Mouse (Mus musculus) retina, embryonic 14.5 days (tissue): ENCODE data around the gene Zbtb7b.
"Not testable (repeated sequence)": the region's sequence is repeated elsewhere in the genome, so short reads cannot be mapped to it uniquely, and the experiment has no call there.

Source experiments
- DNase-seq: peaks from one replicate; pipeline ENCODE4 v3.0.0-alpha.2; 2015; ENCODE audit warnings: low spot score

Zbtb7b gene

DNA sequence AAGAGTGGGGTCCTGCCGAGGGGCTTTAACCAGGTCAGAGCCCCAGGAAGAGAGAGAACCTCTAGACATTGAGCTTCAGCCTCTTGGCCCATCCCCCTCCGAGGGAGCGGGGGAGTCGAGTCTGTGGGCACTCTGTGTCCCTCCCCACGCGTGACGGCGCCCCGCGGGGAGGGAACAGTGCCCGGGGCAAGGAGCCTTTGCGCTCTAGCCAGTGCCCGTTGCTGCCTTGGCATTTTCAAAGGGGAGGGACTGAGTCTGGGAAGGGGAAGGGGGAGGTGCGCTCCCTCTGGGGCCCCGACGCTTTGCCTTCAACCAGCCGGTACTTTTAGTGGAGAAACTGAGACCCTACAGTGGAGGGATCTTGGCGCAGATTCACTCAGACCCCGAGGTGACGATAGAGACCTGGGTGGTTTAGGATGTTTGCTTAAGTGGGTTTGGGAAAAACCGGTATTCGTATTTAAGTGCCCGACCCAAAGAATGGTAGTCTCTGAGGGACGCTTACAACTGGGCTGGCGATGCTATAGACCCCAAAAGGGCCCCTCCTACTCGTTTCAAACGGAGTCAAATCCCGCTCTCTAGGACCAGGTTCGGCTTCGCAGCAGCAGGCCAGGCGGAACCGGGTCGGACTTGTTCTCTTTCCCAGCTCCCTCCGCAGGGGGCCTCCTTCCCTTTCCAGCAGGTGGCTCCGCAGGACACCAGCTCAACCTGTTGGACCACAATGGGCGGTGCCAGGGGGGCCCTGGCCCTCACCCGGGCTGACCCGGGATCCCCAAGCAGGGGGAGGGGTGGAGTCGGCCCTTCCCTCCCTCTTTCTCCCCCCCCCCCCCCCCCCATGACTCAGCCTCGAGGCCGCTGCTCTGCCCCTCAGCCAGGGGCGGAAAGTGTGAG, at the start of gene Zbtb7b:
TSS of gene Zbtb7b (minus strand) at position 771 of the 888 bp plus-strand sequence.
- DNase-seq = peak; percentile 73

DNA sequence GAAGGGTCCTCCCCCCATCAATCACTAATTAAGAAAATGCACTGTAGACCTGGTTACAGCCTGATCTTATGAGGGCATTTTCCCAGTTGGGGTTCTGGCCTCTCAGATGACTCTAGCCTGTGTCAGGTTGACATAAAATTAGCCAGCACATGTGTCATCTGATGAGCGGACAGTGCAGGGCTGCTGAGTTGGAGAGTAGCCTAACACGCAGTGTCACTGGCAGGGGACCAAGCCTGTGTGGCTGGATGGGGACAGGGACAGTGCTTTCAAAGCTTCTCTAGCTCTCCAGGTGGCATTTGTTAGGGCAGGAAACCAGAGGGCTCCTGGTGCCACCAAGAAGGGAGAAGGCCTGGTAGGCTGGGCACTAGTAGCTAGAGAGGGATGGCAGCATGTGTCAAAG, 46.1 kb upstream of the Zbtb7b start:
- DNase-seq = no peak

DNA sequence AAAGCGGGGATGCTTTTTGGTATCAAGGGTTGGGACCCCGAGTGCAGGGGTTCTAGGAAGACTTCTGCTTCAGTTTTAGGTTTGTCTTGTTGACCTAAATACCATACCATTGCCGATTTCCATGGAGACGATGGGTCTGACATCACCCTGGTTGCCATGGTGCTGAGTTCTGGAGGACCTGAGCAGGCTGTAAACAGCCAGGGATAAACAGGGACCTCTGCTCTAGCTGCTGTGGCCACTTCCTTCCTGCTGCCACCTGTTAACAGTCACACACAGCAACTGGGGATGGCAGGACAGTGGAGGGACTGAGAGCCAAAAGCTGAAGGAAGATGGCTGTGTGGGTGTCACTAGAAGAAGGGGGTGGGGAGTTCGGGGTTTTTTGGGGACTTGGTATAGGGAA, 42.7 kb upstream of the Zbtb7b start:
- DNase-seq = peak; percentile 60

DNA sequence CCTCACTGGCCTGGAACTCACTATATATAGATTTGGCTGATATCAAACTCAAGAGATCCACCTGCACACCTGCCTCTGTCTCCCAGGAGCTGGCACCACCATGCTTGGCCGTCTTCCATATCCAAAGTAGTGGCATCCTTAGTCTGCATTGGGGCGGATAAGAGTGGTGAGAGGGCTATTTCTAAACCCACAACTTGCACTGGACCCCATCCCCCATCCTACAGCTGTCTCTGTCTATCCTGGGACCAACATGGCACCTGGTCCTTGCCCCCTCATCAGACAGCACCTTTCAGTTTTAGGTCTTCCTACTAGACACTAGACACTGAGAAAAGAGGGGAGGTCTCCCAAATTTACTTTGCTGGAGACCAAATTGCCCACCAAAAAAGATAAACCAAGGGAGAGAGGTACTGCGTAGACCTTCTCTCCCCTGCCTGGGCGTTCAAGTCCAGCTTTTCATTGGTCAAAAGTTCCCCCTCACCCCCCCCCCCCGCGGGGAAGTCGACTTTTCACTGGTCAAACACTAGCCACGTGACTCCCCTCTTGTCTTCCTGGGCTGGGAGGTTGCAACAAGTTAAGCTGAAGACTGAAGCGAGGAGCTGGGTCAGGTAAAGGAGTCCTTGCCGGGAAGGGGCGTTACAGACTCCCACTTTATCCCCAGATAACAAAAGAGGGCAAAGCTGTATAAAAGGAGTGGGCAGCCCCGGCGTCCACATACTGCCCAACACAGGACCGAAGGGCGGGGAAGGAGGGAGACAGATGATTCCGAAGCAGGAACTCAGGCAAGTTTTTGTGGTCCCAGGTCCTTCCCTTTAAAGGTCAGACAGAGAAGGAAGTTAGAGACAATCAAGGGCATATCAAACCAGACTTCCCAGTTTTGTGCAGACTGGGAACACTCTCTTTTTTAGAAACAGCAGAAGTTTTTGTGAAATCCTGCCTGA, 41.9 kb upstream of the Zbtb7b start, which contains the start of gene Pbxip1:
TSS of gene Pbxip1 (plus strand) at position 531 of the 938 bp plus-strand sequence.
- peak; percentile 84 for DNase-seq

DNA sequence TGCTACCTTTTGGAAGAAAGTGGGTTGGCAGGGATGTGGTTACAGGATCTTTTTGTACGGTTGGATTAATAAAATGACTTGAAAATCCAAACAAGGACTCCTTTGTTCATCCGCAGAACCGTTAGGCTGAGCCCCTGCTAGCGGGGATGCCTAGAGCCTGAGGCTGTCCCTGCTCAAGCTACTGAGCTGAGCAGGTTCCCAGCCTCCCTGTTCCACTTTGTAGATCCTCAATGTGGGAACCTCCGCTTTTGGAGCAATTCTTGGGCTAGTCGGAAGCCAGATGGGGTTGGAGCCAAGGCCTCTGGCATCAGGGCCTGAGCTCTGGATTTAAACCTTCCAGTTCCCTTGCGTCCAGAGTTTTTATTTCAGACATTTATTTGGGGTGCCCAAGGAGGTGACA, 40.5 kb upstream of the Zbtb7b start:
- no peak for DNase-seq

DNA sequence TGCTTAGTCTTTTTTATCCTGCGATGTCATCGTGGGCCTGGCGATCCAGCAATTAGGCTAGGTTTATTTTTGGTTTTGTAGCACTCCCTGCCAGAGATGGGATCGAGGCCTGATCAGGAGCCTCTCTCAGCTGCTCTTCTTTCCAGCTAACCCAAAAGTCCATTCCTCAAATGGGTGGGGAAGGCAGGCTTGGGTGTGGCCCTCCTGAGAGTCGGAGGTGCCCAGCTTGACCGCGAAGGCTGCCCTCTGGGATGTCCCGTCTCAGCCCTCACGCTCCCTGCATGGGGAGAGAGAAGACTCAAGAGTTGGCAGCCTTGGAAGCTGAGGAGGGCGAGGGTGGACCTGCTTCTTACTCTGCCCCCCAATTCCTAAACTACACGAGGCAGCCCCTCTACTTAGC, 40.0 kb upstream of the Zbtb7b start:
- DNase-seq = no peak

DNA sequence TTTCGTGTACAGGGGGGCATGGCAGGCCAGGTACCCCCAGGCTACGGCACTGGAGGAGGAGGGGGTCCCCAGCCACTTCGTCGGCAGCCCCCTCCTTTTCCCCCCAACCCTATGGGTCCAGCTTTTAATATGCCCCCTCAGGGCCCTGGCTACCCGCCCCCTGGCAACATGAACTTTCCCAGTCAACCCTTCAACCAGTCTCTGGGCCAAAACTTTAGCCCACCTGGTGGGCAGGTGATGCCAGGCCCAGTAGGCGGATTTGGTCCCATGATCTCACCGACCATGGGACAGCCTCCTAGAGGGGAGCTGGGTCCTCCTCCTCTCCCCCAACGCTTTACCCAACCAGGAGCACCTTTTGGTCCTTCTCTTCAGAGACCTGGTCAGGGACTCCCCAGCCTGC, 38.0 kb upstream of the Zbtb7b start:
- DNase-seq = no peak

DNA sequence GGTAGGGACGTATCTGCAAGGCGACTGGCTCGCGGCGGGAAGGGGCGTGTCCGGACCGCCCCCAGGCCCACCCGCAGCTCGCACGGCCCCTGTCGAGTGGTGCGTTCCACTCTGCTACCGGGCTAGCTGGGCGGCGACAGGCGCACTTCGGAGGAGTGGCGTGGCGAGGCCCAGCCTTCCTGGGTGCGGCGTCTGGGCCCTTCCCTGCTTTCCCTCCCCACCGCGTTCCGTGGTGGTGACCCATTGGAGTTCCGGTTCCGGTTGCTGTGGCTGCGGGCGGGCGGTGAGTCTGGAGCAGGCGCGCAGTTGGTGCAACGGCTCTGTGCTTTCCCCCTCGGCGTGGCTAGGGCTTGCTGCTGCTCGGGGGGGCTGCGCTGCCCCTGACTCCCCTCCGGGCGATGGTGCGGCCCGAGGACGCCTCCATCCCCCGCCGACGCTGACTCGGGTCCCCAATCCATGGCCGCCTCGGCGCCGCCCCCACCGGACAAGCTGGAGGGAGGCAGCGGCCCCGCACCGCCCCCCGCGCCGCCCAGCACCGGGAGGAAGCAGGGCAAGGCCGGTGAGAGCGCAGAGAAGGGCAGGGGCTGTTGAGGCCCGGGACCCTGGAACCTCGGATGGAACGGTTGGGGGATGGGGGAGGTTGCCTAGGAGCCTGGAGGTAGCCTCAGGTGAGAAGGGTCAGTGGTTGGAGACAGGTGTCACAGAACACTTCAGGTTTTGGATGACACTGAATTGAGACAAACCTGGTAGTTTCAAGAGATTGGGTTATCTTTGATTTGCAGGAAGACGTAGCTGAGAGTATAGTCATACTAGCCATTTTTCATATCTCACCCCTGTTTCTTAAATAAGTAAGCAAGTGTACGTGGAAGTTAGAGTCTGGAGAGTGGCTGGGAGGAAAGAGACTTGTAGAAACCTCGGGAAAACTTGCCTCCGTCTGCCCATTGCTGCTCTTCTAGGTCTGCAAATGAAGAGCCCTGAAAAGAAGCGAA, 35.9 kb upstream of the Zbtb7b start, which contains the start of gene Pygo2:
TSS of gene Pygo2 (plus strand) at position 44 of the 989 bp plus-strand sequence.
- DNase-seq = peak; percentile 93

DNA sequence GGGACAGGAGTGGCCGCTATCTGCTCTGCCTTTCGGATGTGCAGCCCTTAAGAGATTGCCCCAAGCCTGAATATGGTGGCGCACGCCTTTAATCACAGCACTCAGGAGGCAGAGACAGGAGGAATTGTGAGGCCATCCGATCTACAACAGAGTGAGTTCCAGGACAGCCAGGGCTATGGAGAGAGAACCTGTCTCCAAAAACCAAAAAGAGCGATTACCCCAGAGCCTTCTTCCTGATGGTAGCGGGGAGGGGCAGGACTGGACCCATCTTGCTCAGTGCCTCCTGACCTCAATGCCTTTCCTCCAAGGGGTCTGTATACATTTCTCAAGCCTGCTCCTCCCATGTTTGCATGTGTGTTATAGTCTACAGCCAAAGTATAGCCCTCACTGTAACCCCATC, 34.4 kb upstream of the Zbtb7b start:
- DNase-seq = not testable (repeated sequence)

DNA sequence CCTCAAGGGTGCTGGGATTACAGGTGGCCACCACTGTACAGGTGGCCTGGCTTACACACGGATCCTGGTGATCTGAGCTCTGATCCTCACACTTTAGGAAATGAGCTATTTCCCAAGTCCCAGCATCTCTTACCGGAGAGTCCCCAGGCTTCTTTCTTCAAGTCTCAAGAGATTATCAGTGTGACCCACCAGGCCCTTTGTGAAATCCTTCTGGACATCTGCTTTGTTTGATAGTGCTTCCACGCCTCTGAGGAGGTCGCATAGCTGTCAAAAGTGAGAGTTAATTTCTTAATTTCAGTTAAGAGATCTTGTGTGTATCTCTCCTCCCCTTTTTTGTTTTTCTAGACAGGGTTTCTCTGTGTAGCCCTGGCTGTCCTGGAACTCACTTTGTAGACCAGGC, 31.3 kb upstream of the Zbtb7b start:
- no peak for DNase-seq

DNA sequence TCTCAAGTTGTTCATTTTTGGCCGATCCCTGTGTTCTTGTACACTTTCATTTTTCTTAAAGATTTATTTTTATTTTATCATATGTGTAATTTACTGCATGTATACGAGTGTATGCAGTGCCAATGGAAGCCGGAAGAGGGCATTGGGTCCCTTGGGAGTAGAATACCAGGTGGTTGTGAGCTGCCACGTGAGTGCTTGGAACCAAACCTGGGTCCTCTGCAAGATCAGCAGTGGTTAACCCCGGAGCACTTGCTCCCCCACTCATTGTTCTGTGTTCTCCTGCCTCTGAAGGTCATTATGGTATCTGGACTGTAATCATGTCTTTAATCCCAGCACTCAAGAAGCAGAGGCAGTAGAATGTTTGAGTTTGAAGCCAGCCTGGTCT, 30.6 kb upstream of the Zbtb7b start:
- DNase-seq = no peak

DNA sequence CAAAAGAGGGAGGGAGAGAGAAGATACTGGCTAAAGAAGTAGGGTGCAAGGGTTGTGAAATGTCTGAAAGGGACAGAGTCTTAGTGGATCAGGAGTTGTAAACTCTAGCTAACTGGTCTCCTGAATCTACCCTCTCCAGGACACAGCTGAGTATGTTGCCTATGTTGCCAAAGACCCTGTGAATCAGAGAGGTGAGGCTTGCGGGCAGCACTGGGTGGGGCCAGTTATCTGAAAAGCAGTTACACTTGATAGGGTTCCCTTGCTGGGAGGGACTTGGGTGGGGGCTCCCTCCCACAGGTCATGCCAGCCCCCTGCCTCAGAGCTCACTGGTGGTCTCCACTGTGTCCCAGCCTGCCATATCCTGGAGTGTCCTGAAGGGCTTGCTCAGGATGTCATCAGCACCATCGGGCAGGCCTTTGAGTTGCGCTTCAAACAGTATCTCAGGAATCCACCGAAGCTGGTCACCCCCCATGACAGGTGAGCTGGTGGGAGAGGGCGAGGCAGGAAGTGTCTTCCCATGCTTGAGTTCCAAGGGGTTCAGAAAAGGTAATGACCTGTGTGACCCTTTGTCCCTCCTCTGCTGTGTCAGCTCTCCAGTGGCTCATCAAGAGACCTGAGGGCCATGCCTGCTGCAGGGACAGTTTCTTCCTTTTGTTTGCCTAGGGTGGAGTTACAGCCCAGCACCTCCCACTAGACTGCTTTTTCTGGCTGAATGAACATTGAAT, 30.0 kb upstream of the Zbtb7b start:
- DNase-seq = no peak

DNA sequence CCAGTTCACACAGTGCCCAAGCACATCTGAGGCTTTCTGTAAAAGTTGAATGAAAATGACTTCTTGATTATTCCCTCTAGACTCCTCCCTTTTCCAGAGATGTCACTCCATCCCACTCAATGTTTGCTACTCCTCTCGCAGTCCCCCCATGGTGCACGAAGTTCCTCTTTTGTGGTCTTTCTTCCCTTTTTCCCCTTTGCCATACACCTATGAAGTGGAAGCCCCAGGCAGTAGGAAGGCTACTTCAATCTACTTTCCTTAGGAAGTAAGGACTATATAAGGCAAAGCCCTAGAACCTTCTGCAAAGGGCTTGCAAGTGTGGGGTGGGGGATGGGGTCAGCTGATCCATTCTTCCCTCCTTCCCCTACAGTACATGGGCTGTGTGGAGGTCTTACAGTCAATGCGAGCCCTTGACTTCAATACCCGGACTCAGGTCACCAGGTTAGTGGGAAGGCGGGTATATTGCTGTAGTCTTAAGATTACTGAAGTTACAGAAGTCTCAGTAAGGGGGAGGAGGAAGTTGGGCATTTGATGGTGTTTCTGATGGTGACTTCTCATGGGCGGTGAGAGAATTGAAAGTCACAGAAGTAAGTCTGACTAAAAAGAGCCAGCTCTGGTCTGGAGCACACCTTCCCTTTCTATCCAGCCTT, 28.1 kb upstream of the Zbtb7b start:
- DNase-seq = no peak

DNA sequence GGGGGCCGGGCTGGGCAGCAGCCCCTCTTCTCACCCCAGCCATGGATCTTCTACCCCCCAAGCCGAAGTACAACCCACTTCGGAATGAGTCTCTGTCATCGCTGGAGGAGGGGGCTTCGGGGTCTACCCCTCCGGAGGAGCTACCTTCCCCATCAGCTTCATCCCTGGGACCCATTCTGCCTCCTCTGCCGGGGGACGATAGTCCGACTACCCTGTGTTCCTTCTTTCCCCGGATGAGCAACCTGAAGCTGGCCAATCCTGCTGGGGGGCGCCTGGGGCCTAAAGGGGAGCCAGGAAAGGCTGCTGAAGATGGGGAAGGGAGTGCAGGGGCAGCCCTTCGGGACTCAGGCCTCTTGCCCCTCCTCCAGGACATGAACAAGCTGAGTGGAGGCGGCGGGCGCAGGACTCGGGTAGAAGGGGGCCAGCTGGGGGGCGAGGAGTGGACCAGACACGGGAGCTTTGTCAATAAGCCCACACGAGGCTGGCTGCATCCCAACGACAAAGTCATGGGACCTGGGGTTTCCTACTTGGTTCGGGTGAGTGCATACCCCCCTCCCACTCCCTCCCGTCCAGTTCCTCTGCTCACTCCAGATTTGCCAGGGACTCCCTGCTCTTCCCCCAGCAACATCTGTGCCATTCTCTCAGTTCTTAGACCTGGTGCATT, 27.4 kb upstream of the Zbtb7b start:
- DNase-seq = no peak

DNA sequence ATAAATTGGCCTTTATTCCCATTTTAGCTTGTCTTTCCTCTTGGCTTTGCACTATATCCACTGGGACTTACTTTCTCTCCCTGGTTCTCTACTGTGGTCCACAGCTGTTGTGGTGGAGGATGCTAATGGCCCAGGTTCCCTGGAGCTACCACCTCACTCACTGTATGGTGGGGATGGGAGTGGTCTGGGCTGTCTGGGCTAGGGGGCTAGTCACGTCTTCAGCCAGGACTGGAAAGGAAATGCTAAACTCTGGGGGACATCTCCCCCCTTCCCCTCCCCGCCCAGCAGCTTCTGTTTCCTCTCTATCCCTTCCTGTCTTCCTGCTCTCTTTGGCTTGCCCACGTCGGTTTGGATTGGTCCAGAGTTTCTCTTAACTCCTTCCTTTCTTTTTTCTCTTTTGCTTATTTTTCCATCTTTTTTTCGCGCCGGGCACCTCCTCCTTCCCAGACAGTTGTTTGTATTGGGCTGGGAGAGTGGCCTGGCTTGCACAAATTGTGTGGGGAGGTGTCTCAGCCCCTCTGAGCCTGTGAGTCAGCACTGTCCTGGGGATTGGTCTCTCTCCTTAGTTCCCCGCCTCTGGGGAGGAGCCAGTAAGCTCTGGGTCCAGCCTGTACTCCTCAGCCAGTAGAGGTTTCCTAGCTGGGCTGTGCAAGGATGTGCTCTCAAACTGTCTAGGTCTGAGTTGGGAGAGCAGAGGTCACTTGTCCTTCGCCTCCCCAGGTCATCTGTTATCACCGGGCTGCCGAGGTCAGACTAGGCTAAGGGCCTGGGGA, 26.6 kb upstream of the Zbtb7b start:
- peak; percentile 70 for DNase-seq

DNA sequence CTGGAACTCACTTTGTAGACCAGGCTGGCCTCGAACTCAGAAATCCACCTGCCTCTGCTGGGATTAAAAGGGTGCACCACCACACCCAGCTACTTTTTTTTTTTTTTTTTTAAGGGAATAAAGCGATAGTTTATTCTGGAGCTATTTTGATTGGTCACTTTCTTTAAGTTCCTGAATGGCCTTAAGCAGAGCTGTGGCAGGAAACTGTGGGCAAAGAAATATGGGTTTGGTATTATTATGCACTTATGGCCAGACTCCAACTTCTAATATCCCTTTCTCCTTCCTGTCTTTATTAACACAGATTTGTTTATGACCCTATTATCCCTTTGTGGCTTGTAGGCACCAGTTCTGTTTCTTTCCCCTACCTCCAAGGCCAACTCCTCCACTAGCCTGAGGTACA, 25.8 kb upstream of the Zbtb7b start:
- no peak for DNase-seq

DNA sequence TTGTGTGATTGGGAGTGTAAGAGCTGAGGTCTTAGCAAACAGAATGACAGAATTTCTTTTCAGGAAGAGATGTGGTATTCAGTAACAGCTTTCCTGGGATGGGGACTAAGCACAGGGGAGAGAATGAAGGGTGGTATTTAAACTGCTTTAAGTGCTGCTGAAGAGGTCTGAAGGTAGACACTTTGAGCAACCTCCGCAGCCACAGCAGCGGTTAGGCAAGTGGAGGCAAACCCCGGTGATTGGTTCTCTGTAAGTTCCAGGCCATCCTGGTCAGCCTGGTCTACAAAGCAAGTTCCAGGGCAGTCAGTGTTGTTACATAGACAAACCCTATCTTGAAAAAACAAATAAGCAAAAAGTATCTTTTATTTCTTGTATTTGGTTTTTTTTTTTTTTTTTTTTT, 25.4 kb upstream of the Zbtb7b start:
- no peak for DNase-seq

DNA sequence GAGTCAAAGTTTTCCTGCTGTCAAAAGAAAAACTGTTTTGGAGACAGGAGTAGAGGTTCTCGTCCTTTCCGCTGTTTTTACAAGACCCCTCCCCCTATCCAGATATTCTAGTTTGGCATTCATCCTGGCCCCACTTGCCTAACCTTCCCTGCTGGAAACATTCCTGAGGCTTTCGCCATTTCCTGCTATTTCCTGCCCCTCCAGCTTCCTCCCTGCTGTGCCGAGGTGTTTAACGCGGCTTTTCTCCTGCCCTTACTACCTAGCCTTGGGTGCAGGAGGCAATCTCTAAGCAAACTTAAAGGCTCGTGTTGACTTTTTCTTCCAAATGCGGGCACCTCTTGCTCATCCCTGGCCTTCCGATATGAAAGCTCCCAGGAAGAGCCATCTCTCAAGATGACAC, 25.0 kb upstream of the Zbtb7b start:
- peak; percentile 16 for DNase-seq

DNA sequence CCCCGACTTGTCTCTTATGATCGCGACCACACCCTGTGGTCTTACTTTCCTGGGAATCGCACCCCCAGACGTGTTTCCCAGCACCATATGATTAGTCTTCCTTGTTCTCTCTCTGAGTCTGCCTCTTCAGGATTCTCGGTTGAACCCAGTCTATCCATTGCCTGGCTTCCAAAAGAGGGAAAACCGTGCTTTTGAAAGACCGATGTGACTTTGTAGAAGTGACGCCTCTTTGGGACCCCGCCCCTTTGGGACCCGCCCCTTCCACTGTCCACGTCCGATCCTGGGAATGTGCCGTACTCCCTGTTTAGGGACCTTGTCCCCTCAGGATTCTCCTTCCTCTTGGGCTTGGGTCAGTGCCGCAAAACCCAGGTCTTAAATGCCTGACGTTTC, 24.3 kb upstream of the Zbtb7b start:
- DNase-seq = no peak
